Mouse (Mus musculus) heart, postnatal 4 days (tissue): Measurements from ENCODE around the gene Hist1h1e. TPM values are rescaled to one million over a fixed set of nuclear protein-coding genes. Genes with fewer than 3 reads are reported as not detected.

Experiments
- DNase-seq: peaks from one replicate; pipeline ENCODE4 v3.0.0; 2021
- total RNA-seq, 2 experiments: library from RNA; stranded (reverse); gene quantifications; 2 replicates each; pipeline ENCODE4 v1.2.3; 2021

Hist1h1e gene
- 100 to 1,000 TPM; 269 to 306 TPM for total RNA-seq

DNA sequence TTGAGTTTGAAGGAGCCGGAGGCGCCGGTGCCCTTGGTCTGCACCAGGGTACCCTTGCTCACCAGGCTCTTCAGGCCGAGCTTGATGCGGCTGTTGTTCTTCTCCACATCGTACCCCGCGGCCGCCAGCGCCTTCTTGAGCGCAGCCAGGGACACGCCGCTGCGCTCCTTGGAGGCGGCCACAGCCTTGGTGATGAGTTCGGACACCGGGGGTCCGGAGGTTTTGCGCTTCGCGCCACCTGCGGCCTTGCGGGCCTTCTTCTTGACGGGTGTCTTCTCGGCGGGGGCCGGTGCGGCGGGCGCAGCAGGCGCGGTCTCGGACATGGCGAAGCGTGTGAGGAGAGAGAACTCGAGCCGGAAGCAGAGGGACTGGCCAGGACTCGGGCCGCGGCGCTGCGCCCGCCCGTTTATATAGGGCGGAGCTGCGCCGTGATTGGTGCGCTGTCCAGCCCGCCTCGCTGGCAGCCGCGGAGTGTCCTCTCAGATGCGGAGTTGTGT is at the start of gene Hist1h1e:
Gene Hist1h1e (minus strand): TSS at position 384 of the 497 bp plus-strand sequence.
- peak; percentile 92 for DNase-seq

DNA sequence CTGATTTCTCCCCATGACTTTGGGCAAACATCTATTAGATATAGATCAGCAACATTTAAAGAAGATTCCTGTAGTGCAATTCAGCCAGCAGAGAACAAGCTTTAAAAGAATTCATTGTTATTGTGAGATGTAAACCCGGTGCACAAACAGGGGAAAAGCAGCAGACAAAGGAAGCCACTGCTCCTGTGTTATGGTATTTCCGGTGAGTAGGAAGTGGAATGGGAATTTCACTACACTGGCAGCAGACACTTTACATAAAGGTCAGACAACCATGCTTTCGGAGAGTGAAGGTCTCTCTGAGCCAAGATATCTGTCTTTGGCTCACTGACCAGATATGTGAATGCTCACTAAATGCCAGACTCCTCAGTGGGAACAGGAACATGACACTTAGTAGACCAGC is 40.2 kb upstream of the Hist1h1e start:
- no peak for DNase-seq

DNA sequence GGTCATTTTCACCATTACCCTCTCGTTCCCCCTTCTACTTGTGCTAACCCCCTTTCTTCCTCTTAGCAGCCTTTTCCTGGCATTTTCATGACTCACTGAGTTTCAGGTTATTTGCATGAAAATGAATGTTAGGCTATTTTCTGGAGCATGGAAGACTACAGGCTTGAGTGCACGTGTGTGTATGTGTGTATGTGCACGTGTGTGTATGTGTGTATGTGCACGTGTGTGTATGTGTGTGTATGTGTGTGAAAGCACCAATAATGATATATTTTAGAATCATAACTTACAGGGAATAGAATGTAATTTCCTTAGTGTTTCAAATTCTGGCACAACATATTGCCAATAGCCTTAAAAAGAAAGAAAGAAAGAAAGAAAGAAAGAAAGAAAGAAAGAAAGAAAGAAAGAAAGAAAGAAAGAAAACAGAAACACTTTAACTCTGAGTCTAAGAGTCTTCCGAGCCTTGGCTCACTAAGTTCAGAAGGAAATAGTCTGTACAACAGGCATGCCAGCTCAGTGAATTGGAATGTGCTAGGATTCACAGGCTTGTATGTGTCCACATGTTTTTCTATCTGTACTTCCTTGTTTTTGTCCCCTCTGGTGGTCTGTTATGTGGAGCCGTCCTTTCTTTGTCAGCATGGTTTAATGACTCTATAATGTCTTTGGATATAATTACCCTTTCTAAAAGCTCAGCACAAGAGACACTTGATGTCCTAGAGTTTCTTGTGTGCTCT is 37.4 kb upstream of the Hist1h1e start:
- DNase-seq, result no peak

DNA sequence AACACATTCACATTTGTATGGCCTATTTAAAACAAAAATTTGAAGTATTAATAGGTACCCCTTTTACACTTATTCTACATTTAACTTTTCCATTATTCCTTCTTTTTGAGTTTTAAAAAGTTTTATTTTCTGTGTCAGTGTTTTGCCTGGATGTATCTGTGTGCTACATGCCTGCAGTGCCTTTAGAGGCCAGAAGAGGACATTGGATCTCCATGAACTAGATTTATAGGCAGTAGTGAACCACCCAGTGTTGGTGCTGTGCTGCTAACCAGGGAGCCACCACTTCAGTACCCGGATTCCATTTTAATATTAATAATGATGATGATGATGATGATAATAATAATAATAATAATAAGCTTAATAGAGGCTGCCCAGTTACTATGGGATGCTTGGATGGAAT is 8.3 kb upstream of the Hist1h1e start:
- DNase-seq, result no peak

DNA sequence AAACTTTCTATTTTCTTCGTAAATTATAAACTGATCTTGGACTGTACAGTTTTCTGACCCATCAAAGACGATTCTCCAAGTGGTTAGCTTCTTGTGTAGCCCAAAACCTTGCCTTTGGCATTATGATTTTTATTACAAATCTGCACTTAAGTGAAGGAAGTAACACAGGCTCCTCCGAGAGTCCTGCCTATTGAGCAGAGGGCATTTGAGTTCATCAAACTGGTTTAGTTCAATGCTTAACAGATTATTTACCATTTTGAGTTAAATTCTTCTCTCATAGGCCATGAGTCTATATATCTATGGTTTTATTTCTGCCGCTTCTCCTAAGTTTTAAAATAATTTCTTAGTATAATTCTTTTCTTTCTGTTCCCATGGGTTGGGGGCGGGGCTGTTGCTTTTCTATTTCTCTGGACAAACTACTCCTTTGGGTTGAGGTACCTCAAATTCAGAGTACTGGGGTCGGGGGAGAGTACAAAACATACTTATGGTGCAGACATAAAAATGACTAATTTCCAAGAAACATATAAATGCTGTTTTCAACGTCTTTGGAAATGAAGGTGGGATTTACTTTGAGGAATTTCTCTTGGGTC is 598 bp upstream of the Hist1h1e start:
- DNase-seq, result peak; percentile 9

DNA sequence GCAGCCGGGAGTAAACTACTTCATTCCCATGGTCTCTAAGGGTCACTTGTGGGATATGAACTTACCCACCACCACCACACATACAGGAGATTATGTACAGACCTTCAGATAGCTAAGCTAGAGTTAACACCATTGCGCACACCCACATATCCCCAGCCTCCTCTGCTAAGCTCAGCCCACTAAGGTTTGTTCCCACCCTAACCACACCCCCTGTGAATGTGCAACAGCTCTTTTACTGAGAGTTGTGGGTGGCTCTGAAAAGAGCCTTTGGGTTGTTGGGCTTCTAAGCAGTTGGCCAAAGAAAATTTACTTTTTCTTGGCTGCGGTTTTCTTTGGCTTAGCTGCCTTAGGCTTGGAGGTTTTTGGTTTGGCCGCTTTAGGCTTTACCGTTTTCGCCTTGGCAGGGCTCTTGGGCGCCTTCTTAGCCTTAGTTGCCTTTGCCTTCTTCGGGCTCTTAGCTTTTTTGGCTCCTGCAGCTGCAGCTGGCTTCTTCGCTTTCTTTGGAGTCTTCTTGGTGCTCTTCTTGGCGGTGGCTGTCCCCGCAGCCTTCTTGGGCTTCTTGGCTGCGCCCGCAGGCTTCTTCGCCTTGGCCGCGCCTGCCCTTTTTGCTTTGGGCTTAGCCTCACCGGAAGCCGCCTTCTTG is 705 bp downstream of the Hist1h1e start:
- DNase-seq, result peak; percentile 69

DNA sequence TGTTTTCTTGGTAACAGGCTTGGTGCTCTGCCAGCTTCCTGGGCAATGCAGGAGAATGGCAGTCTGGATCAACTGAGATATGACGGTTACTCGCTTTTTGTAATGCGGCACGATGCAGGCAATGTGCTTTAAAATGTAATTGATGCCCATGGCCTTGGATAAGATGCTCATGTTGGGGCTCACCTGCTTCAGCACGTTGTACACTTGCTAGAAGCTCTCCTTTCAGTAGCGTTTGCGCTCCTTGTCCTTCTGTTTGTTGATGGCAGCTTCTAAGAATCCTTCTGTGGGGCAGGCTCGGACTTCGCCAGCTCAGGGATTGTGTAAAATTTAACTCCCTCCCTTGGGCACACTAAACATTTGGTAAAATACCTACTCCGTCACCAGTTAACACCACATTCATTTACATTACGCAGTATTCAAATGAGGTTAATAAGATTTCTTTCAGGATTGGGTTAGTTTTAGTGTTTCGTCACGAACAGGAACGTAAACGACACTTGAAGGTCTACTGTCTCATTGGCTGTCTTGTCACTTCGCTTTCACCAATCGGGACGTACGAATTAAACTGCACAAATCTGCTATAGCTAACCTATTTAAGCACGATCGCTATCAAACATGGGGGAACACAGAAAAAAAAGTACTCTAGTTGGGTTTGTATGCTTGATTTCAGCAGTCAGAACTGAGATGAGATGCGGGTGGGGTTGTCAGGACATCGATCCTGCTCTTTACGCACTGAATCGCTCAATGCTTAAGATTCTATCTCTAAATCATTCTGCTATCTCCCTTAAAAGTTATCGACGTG is 1.4 kb downstream of the Hist1h1e start, which contains the start of gene Hist1h2be:
Gene Hist1h2be (minus strand): TSS at position 392 of the 799 bp plus-strand sequence.
- DNase-seq, result peak; percentile 63

DNA sequence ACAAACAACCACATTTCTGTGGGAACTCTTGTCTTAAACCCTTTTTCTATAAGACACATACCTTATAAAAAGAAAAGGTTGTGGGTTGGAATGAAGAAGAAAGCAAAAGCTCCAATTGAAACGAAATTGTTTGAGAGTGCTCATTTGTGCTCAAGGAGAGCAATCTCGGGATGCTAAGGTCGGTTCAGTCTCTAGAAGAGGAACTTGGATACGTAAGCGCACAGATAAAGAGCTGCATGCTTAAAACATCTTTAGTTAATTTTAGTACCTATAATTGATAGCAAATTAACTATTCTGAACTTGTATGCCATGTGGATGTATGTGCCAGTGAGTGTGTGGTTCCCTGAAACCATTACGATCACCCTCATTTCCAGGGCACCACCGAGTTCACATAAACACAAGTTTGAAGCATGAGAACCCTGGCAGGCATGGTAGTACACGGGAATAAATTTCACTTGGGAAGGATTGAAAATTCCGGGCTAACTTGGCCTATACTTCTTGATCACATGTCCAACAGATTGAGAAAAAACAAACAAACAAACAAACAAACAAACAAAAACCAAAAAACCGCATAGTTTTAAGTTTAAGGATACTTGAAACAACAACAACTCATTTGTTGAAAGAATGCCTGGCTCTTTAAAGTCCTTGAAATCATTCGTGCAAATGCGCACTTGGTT is 2.2 kb downstream of the Hist1h1e start:
- DNase-seq, result no peak

DNA sequence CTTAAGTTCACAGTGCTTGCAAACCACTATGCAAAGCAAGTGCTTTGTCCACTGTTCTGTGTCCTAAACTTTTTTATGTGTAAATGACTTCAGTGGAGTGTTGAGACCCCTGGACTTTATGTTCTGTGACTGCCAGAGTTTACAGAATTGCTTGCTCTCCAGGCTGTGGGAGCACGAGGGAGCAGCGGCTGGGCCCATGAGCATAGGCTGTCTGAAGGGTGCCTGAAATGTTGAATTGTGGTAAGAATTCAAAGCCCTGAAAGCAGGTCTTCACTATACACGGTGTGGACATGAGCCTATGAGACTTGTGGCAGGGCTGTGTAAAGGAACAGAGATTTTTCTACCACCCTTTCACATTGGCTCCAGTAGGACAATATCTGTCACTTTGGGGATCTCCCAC is 10.7 kb downstream of the Hist1h1e start:
- no peak for DNase-seq

DNA sequence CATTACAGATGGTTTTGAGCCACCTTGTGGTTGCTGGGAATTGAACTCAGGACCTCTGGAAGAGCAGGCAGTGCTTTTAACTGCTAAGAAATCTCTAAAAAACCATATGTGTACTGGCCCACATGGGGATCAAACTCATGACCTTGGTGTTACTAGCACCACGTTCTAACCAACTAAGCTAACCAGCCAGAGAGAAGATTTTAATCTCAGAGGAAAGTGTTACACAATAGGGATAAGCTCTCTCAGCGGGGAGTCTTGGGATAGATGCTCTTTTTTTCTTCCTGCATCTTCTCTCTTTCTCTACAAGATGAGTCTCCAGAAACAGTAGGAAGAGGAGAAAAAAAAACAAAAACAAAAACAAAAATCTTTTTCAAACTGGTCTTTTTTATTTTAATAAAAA is 12.0 kb downstream of the Hist1h1e start:
- no peak for DNase-seq

DNA sequence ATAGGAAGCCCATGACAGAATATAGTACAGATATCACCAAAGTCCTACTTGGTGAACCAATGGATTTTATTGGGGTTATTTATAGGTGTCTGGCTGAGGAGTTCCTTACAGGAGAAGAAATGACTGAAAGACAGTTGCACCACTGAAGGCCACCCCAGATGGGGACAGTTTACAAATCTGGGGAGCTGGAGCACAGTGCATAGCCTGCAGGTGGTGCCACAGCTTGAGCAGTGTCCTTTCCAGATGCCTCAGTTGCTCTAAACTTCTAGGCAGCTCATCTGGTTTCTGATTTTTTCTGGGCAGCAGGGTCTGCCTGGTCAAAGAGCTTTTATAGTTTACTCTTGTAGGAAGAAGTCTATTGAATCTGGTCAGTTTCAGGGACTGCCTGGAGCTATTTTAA is 12.5 kb downstream of the Hist1h1e start:
- no peak for DNase-seq

DNA sequence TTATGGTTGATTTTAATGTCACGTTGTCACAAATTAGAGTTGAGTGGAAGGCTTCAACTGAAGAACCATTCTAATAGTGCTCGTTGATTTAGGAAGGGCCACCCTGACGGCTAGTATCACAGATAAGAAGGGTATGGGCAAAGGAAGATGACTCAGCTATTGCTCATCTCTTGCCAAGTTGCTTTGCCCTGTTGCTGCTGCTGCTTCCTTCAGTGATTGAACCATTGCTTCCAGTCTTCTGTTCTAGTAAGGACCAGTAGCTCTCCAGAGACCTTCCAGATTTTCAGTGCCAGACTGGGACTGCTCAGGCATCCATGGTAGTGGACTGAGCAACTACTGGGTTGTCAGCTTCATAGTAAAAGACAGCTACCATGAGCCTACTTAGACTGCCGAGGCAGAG is 13.1 kb downstream of the Hist1h1e start:
- no peak for DNase-seq

DNA sequence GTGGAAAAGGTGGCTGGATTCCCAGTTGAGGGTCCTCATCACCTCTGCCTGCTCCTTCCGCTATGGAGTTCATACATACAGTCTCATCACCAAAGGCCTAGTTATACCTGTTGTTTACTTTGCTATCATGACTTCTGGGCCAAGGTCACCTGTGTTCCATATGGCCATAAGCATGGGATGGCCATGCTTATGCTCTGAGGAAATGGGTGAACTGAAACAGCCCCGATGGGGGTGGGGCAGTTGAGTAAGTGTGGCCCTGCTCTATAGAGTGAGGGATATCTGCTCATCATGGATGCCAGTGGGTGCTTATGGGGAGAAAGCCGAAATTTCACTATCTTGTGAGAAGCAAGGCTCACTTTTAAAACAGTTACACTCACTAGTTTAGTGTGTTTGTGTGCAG is 17.3 kb downstream of the Hist1h1e start:
- DNase-seq, result no peak

DNA sequence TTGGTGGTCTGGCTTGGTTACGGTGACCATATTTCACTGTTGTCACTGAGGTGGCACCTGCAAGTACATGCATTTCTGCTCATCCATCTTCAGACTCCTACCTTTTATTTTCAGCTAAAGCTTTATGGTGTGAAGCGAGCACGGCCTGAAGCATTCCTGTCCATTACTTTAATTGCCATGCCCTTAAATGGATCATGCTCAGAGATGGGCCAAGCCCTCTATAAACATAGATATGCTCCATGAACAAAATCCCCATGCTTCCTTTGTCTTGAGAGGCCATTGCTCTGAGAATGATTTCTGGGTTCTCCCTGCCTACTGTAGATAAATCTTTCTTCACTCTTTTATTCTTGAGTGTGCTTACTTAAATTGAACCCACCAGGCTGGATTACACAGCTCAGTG is 17.9 kb downstream of the Hist1h1e start:
- no peak for DNase-seq

DNA sequence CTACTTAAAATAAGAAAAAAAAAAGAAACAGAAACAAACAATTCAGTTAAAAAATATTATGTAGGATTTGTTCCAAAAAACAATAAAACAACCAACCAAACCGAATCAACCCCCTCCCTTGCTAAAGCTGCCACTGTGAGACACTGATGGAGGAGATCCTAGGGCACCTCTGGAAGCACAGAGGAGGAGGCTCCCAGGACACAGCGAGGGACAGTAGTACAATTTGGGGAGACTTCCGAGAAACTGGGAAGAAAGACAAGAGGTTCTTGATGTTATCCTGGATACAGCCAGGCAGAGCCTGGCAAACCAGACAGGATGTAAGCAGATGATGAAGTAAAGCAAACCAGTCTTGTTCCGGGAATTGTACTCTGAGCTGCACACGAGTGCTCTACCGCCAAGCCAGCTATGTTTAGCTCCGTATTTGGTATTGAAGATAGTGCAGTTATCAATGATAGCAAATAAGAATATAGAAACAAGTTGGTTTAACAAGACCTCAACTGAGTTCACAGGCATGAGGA is 19.1 kb downstream of the Hist1h1e start:
- DNase-seq, result no peak

DNA sequence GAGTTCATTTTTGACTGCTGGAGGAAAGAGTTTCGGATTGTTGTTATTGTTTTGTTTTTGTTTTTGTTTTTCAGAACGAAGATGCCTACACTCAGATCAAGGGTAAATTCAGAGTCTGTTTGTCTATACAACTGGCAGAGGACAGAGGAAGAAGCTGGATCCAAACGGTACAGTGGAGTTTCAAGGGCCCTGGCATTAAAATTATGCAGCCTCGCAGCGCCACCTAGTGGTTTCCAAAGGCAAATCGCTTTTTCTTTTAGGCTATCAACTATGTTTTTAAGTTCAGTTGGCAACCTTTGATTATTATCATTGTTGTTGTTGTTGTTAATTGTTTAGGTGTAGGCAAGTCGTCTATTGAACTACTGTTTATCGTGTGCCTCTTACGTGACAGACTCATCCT is 24.4 kb downstream of the Hist1h1e start:
- peak; percentile 87 for DNase-seq

DNA sequence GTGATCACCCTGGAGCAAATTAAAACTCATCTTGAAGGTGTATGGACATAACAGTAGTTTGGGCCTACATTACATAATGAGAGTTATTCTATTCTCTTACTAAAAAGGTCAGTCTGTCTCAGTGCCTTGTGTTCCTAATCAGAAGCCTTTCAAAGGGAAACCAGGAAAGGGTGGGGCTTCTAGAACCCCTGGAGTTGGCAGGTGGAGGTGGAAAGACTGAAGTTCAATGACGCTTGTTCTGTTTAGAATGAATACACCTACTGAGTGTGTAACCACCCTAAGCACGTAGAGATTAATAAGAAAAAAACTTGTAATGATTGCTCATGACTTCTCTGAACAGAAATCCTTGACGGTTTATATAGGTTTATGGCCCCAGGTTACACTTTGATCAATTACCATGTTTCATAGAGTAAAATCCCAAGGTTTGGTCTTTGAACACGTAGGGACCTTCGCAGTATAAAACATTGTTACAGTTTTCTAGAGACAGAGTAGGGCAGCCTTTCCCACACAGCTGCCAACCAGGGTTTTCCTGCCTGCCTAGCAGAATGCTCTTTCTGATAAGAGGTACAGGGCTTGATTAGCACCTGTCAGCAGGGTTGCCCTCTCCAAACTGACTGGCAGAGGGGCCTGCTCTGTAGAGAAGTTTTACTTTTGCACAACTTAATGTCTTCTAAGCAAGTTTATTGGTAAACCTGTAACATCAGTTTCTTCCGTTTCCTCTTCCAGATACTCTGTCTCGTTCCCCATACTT is 26.6 kb downstream of the Hist1h1e start:
- DNase-seq, result no peak

DNA sequence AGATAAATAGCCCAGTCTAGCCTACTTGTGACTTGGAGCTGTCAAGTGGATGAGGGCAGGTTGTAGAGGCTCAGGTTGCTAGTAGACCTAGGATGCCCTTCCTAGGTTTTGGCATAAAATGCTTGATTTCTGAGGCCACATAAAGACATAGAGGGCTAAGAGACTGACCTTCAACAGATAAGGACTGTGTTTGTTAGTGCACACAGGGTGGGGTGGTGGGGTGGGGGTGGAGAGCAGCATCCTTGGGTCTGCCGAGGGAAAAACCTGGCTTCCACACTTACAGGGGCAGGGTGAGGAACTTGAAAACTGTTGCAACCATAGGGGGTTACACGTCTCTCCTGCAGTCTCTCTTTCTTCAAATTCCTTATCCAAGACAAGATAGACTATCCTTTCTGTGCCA is 27.2 kb downstream of the Hist1h1e start:
- no peak for DNase-seq

DNA sequence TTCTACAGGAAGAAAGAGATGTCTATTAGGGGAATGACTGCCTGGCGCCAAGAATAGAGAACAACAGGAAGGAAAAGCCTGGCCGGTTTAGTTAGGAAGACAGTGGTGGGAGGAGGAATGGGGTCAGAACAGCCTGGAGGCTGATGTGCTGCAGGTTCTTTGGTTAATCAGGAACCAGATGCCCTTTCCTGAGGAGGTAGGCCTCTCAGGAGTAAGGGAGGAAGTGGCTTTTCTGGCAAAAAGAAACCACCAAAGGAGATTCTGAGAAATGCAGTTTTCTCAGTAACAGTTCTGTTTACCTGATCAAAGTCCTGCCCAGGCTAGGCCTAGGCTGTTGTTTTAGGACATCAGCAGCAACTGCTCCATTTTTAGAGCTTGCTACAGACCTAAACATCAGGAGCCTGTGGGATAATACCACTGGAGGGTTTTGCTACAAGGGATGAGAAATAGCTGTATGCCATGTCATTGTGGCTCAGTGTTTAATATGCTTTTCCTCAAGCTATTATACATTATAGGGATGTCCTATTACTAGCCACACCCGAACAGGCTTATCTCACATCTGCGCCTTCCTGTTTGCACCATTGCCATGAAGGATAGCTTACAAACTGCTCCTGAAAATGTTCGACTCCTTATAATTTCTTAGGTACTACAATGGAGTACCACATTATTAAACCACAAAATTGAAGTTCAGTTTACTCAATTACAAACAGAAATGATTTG is 29.1 kb downstream of the Hist1h1e start:
- peak; percentile 6 for DNase-seq

DNA sequence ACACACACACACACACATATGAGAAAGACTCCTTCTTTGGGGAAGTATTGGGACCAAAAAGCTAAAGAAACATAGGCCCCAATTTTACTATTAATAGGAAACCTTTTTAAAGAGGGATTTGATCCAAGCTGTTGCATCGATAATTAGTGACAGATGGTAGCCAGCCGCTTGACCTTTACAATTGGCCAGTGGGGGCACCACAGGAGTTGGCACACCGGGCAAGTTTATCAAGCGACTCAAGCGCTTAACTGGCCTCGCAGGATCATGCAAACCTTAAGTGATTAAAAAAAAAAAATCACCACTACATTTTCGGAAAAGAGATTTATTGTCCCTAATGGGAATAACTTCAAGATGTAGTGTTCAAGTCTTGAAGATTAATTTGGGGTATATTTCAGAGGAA is 29.7 kb downstream of the Hist1h1e start:
- DNase-seq, result no peak
